Mouse (Mus musculus): ENCODE results near the gene Rab11fip3. TPM values are rescaled to one million over a fixed set of nuclear protein-coding genes. Genes with fewer than 3 reads are reported as not detected.
A peak's percentile ranks its signal among the peaks of the same experiment; 100 is the strongest.
"Not testable (repeated sequence)": the region's sequence is repeated elsewhere in the genome, so short reads cannot be mapped to it uniquely, and the experiment has no call there.

Gene Rab11fip3
- 15.8 and 17.7 TPM in 2 replicates for polyA plus RNA-seq (2014; fragmentation: Nextera tagmentation; extraction: Ambion mirVana)

DNA sequence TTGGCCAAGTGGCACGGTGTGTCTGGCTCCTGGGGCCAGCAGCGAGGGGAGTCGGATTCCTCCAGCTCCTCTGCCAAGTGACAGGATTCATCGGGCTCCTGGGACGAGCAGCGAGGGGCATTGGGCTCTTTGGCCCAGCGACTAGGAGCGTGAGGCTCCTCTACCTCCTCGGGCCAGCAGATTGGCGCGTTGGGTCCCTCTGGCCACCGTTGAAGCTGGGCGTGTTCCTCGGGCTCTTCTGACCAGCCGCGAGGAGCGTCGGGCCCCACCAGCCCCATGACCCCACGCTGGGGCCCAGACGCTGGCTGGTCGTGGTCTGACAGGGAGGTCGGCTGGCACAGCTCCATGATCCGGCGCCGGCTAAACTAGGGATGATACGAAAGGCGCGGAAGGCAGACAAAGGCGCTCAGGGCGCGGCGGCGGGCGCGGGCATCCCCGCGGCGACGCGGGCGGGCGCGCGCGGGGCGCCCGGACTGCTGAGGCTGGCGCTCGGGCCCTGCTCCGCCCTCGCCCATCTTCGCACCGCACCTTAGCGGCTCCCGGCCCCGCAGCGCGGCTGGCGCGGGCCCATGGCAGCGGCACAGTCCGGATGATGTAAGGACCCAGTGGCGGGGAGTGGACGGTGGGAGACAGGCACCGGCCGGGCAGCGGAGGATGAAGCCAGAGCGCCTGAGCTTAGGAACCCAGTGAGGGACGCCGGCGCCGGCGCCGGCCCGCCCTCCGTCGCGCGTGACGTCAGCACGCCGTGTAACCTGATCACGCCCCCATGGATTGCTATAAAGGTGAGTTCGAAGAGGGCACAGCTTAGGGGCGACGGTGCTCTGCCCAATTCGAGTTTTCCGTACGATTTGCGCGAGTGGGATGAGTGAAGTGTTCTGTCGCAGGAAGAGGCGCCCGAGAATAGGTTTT is at the start of gene Rab11fip3:
Gene Rab11fip3 (minus strand): TSS at position 725 of the 909 bp plus-strand sequence.
- Histone ChIP-seq H3K27me3 (replicated peaks; ENCODE audit: control insufficient read depth, insufficient read depth, low read length) (no peaks in the 10 kb centered on the region), H3K36me3 (ENCODE audit: control insufficient read depth, insufficient read depth, low read length) (peaks cover 13% of the 10 kb centered on the region; the same call in 1 of the 2 replicates), H3K9ac (ENCODE audit: low read depth, low read length) (peak within 1 kb of the TSS; percentile 84), H3K4me3 (ENCODE audit: low read depth, low read length) (peak within 1 kb of the TSS; percentile 87), H3K4me1 (ENCODE audit: control insufficient read depth, insufficient read depth, low read length) (peaks cover 22% of the 10 kb centered on the region), H3K27ac (replicated peaks; ENCODE audit: low read depth, low read length) (peak within 1 kb of the TSS; percentile 75), H3K4me2 (ENCODE audit: low read depth, low read length) (peak within 1 kb of the TSS; percentile 94), H3K9me3 (ENCODE audit: control insufficient read depth, low read length) (no peaks in the 10 kb centered on the region)
- DNase-seq (ENCODE audit: low spot score), result peak; percentile 94
- WGBS, result under 1% methylated on average over 56 of the region's 94 CpGs
- peak; percentile 91 for ATAC-seq (ENCODE audit: low read depth)

GRCm38 (mm10) chr17:26116503-26117258 is 47.3 kb upstream of the Rab11fip3 start:
- no peak for DNase-seq (ENCODE audit: low spot score)
- Histone ChIP-seq H3K4me1 (ENCODE audit: control insufficient read depth, insufficient read depth, low read length) (peaks cover 4% of the 10 kb centered on the region; the same call in 1 of the 2 replicates), H3K4me3 (ENCODE audit: low read depth, low read length) (no peak overlapping the region), H3K36me3 (ENCODE audit: control insufficient read depth, insufficient read depth, low read length) (no peaks in the 10 kb centered on the region), H3K9me3 (ENCODE audit: control insufficient read depth, low read length) (no peaks in the 10 kb centered on the region), H3K27ac (replicated peaks; ENCODE audit: low read depth, low read length) (no peak overlapping the region), H3K4me2 (ENCODE audit: low read depth, low read length) (no peak overlapping the region), H3K9ac (ENCODE audit: low read depth, low read length) (no peak overlapping the region), H3K27me3 (replicated peaks; ENCODE audit: control insufficient read depth, insufficient read depth, low read length) (peaks cover 48% of the 10 kb centered on the region)
- ATAC-seq (ENCODE audit: low read depth), result no peak
- 88% methylated on average over 17 of the region's 17 CpGs for WGBS

DNA sequence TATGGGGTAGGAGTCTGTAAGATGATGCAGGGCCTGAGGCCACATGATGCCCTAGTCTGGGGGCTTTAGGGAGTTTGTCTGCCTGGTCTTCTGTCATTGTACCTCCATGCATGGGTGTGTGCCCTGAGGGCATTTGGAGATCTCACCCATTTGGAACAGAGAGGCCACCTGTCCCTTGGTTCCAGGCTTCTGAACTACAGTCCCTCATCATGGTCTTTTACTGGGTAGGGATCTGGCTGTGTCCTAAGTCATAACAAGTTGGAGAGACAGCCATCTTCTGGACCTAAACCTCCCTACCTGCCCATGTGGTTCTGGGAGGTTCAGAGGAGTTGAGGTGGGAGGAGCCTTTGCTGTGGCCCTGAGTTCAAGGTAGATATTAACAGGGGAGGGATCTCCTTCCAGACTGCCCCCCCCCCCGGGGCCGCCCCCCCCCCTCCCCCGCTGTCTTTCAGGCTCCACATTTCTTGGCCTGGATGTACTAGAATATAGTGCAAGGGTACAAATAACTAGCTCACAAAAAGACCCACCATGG is 46.7 kb upstream of the Rab11fip3 start:
- Histone ChIP-seq H3K4me2 (ENCODE audit: low read depth, low read length) (no peak overlapping the region), H3K4me1 (ENCODE audit: control insufficient read depth, insufficient read depth, low read length) (peaks cover 4% of the 10 kb centered on the region; the same call in 1 of the 2 replicates), H3K4me3 (ENCODE audit: low read depth, low read length) (no peak overlapping the region), H3K36me3 (ENCODE audit: control insufficient read depth, insufficient read depth, low read length) (no peaks in the 10 kb centered on the region), H3K9me3 (ENCODE audit: control insufficient read depth, low read length) (no peaks in the 10 kb centered on the region), H3K27ac (replicated peaks; ENCODE audit: low read depth, low read length) (no peak overlapping the region), H3K27me3 (replicated peaks; ENCODE audit: control insufficient read depth, insufficient read depth, low read length) (peaks cover 55% of the 10 kb centered on the region), H3K9ac (ENCODE audit: low read depth, low read length) (no peak overlapping the region)
- ATAC-seq (ENCODE audit: low read depth) (no peak), DNase-seq (ENCODE audit: low spot score) (no peak)
- 66% methylated on average over 3 of the region's 3 CpGs for WGBS

GRCm38 (mm10) chr17:26115205-26115898 is 46.0 kb upstream of the Rab11fip3 start:
- Histone ChIP-seq H3K4me3 (ENCODE audit: low read depth, low read length) (no peak overlapping the region), H3K9me3 (ENCODE audit: control insufficient read depth, low read length) (no peaks in the 10 kb centered on the region), H3K27ac (replicated peaks; ENCODE audit: low read depth, low read length) (no peak overlapping the region), H3K36me3 (ENCODE audit: control insufficient read depth, insufficient read depth, low read length) (no peaks in the 10 kb centered on the region), H3K4me1 (ENCODE audit: control insufficient read depth, insufficient read depth, low read length) (peaks cover 4% of the 10 kb centered on the region; the same call in 1 of the 2 replicates), H3K4me2 (ENCODE audit: low read depth, low read length) (no peak overlapping the region), H3K9ac (ENCODE audit: low read depth, low read length) (no peak overlapping the region), H3K27me3 (replicated peaks; ENCODE audit: control insufficient read depth, insufficient read depth, low read length) (peaks cover 61% of the 10 kb centered on the region)
- no peak for ATAC-seq (ENCODE audit: low read depth)
- 75% methylated on average over 7 of the region's 7 CpGs for WGBS
- DNase-seq (ENCODE audit: low spot score), result no peak

DNA sequence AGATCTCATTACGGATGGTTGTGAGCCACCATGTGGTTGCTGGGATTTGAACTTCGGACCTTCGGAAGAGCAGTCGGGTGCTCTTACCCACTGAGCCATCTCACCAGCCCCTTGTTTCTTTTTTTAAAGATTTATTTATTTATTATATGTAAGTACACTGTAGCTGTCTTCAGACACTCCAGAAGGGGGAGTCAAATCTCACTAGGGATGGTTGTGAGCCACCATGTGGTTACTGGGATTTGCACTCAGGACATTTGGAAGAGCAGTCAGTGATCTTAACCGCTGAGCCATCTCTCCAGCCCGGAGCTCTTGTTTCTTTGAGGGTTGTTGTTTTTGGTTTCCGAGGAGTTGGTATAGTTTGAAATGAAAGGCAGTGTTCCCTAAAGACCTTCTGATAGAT is 45.1 kb upstream of the Rab11fip3 start:
- not testable (repeated sequence) for ATAC-seq (ENCODE audit: low read depth); H3K4me1 ChIP-seq (ENCODE audit: control insufficient read depth, insufficient read depth, low read length)
- 60% methylated on average over 7 of the region's 7 CpGs for WGBS

GRCm38 (mm10) chr17:26114061-26114460 is 44.7 kb upstream of the Rab11fip3 start:
- ATAC-seq (ENCODE audit: low read depth) (no peak), DNase-seq (ENCODE audit: low spot score) (no peak)
- 9% methylated on average over 8 of the region's 8 CpGs for WGBS
- Histone ChIP-seq H3K9ac (ENCODE audit: low read depth, low read length) (no peak overlapping the region), H3K9me3 (ENCODE audit: control insufficient read depth, low read length) (no peaks in the 10 kb centered on the region), H3K27ac (replicated peaks; ENCODE audit: low read depth, low read length) (no peak overlapping the region), H3K36me3 (ENCODE audit: control insufficient read depth, insufficient read depth, low read length) (no peaks in the 10 kb centered on the region), H3K4me3 (ENCODE audit: low read depth, low read length) (peak overlapping the region; percentile 60), H3K4me2 (ENCODE audit: low read depth, low read length) (peak overlapping the region; percentile 97), H3K27me3 (replicated peaks; ENCODE audit: control insufficient read depth, insufficient read depth, low read length) (peaks cover 68% of the 10 kb centered on the region), H3K4me1 (ENCODE audit: control insufficient read depth, insufficient read depth, low read length) (peaks cover 4% of the 10 kb centered on the region; the same call in 1 of the 2 replicates)

More for the DNA sequence above, 45.1 kb upstream of the Rab11fip3 start:
- not testable (repeated sequence) for H3K9ac ChIP-seq (ENCODE audit: low read depth, low read length); DNase-seq (ENCODE audit: low spot score); H3K9me3 ChIP-seq (ENCODE audit: control insufficient read depth, low read length); H3K4me3 ChIP-seq (ENCODE audit: low read depth, low read length); H3K4me2 ChIP-seq (ENCODE audit: low read depth, low read length); H3K36me3 ChIP-seq (ENCODE audit: control insufficient read depth, insufficient read depth, low read length); H3K27ac ChIP-seq (replicated peaks; ENCODE audit: low read depth, low read length)
- peaks cover 68% of the 10 kb centered on the region for H3K27me3 ChIP-seq (replicated peaks; ENCODE audit: control insufficient read depth, insufficient read depth, low read length)

GRCm38 (mm10) chr17:26113181-26113948 is 44.0 kb upstream of the Rab11fip3 start, which contains the start of gene Tmem8:
Gene Tmem8 (plus strand): TSS chr17:26113299.
- peaks cover 68% of the 10 kb centered on the region for H3K27me3 ChIP-seq (replicated peaks; ENCODE audit: control insufficient read depth, insufficient read depth, low read length)
- DNase-seq (ENCODE audit: low spot score), result peak; percentile 53
- ATAC-seq (ENCODE audit: low read depth), result peak; percentile 81
- H3K4me1 ChIP-seq (ENCODE audit: control insufficient read depth, insufficient read depth, low read length), result peaks cover 4% of the 10 kb centered on the region; the same call in 1 of the 2 replicates
- H3K9ac ChIP-seq (ENCODE audit: low read depth, low read length), result peak within 1 kb of the TSS; percentile 68
- H3K27ac ChIP-seq (replicated peaks; ENCODE audit: low read depth, low read length), result no peak within 1 kb of the TSS
- H3K36me3 ChIP-seq (ENCODE audit: control insufficient read depth, insufficient read depth, low read length), result no peaks in the 10 kb centered on the region
- H3K9me3 ChIP-seq (ENCODE audit: control insufficient read depth, low read length), result no peaks in the 10 kb centered on the region
- H3K4me3 ChIP-seq (ENCODE audit: low read depth, low read length), result peak within 1 kb of the TSS; percentile 60
- WGBS, result under 1% methylated on average over 28 of the region's 75 CpGs
- peak within 1 kb of the TSS; percentile 97 for H3K4me2 ChIP-seq (ENCODE audit: low read depth, low read length)

Data from embryonic facial prominence, embryonic 14.5 days (tissue).